In the genomic region with DNA sequence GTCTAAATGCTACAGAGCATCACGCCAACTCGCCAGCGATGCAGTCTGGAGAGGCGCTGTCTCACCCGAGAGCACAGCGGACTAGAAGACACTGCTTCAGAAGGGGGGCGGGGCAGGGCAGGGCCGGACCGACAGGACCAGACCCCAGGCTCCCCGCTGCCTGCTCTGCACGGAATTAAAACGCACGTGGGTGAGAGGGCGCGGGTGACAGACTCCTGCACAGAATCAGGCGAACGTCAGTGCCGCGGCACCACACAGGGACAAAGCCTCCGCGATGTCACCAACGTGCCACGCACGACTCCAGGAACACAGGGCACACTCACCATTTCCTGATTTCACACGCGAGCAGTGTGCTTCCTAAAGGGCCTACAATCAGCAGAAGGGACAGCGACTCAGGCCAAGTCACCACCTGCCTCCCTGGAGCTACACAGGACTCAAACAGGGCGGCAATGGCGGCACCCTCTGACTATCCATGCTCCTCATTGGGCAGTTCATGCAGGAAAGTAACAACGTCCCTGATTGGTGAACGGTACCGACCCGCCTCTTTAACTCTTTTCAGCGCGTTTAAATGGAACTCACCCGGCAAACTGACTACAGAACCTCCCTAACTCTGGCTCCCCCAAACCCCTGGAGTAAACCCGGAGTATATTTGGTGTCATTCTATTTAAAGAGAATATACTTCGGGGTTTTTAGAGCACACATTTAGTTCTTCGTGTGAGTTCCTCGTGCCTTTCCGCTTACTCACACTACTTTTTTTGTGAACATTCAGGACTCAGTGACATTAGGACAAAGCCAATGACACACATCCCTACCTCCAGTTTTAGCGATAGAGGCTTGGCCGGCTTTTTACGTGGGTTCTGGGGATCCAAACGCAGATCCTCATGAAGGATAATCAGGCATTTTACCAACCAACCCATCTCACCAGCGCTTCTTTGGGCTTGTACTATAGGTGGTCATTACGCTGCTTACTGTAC, we compare ENCODE assay signal across 8 mouse cellular contexts. TPM values are rescaled to one million over a fixed set of nuclear protein-coding genes. Genes with fewer than 3 reads are reported as not detected.
DNase-seq lines count a peak whose midpoint lies in the region; ATAC-seq and TF ChIP-seq lines count a peak whose summit lies in the region.

A gene (minus strand): TSS at position 468 of the 974 bp plus-strand sequence.

- peak within 1 kb of the TSS; percentile 71 for H3K4me2 ChIP-seq in hindbrain, embryonic 13.5 days

- CTCF ChIA-PET in Patski (lab: Charles Lee): no interaction called here

- POLR2A ChIA-PET in Patski (lab: Charles Lee): no interaction called here

- no peaks in the 10 kb centered on the region for H3K9me3 ChIP-seq in hindbrain, embryonic 13.5 days

- peaks cover 6% of the 10 kb centered on the region for H3K4me1 ChIP-seq in hindbrain, embryonic 13.5 days (replicated peaks)

- no peaks in the 10 kb centered on the region for H3K27me3 ChIP-seq in Patski
- H3K27me3 ChIP-seq in hindbrain, embryonic 13.5 days: no peaks in the 10 kb centered on the region

- peak within 1 kb of the TSS; percentile 89 for H3K9ac ChIP-seq in hindbrain, embryonic 13.5 days

- TF ChIP-seq CTCF in Patski (IDR thresholded peaks at IDR 0.05): no peak

- WGBS in hindbrain, embryonic 13.5 days: 5% methylated on average over 47 of the region's 47 CpGs

- peak within 1 kb of the TSS; percentile 91 for H3K27ac ChIP-seq in hindbrain, embryonic 13.5 days

- no peaks in the 10 kb centered on the region for H3K36me3 ChIP-seq in hindbrain, embryonic 13.5 days

- H3K4me3 ChIP-seq in hindbrain, embryonic 13.5 days: peak within 1 kb of the TSS; percentile 69

- no peak for DNase-seq in Patski (ENCODE audit: low read depth, low spot score)
- DNase-seq in cerebellum, postnatal 14 days: peak; percentile 88 to 90
- peak; percentile 83 for DNase-seq in frontal cortex, postnatal 14 days (ENCODE audit: low spot score in 2 of 2)
- peak; percentile 68 to 71 for DNase-seq in layer of hippocampus, postnatal 25 days (ENCODE audit: extremely low spot score in 1 of 2, low spot score in 1 of 2)
- peak; percentile 89 for DNase-seq in lung, postnatal 25 days (ENCODE audit: low spot score)
- DNase-seq in retina, embryonic 14.5 days (ENCODE audit: low spot score): peak; percentile 95
- peak; percentile 80 for DNase-seq in thymus, postnatal 4 days

- ATAC-seq in Patski: peak; percentile 100
- ATAC-seq in hindbrain, embryonic 13.5 days (ENCODE audit: low FRiP score): peak; percentile 100

- in situ Hi-C loops in Patski (cut with MboI; ENCODE audit: low pct_unique_long_range_greater_than_20kb): no loop called here

RNA-seq across cellular contexts. Expression of the gene that starts here (rescaled TPM):
- 7.5 TPM for polyA plus RNA-seq in Patski (2021)
- polyA plus RNA-seq in hindbrain, embryonic 13.5 days (2015; fragmentation: Nextera tagmentation; extraction: Ambion mirVana): 14.2 and 15.6 TPM in 2 replicates
- 10 to 100 TPM; 20.3 to 21.4 TPM for total RNA-seq in layer of hippocampus, postnatal 25 days (2021)
